ENCODE assay signal across 12 mouse cellular contexts in genomic region chrX:73911588-73911987, GRCm38 (mm10). TPM values are rescaled to one million over a fixed set of nuclear protein-coding genes. Genes with fewer than 3 reads are reported as not detected.
A peak's percentile ranks its signal among the peaks of the same experiment; 100 is the strongest.
DNase-seq lines count a peak whose midpoint lies in the region; ATAC-seq and TF ChIP-seq lines count a peak whose summit lies in the region.
"Had no signal": no experiment of that assay in that cellular context is flagged by ENCODE, and none has a peak within 500 bp of the region (broad histone marks: within the 10 kb centered on the region; RNA-seq: fewer than 3 reads in every experiment).

No protein-coding gene starts in this region.

- WGBS in liver, postnatal 0 days (ENCODE audit: insufficient replicate concordance): 39% methylated on average over 2 of the region's 2 CpGs
- 85% methylated on average over 2 of the region's 2 CpGs for WGBS in midbrain, embryonic 11.5 days

- H3K27me3 ChIP-seq in erythroblast, embryonic 14.5 days (ENCODE audit: control insufficient read depth): no peaks in the 10 kb centered on the region
- H3K27me3 ChIP-seq in MEL (ENCODE audit: control insufficient read depth in 1 of 2, insufficient read depth in 2 of 2, low read length in 2 of 2): no peaks in the 10 kb centered on the region
- H3K27me3 ChIP-seq in liver, postnatal 0 days (ENCODE audit: insufficient read depth, low read length): no peaks in the 10 kb centered on the region
- no peaks in the 10 kb centered on the region for H3K27me3 ChIP-seq in midbrain, embryonic 11.5 days (ENCODE audit: control insufficient read depth, insufficient read depth, low read length)
- H3K27me3 ChIP-seq: neural tube, embryonic 13.5 days had no signal

- TF ChIP-seq RAD21 in MEL (IDR thresholded peaks at IDR 0.05; ENCODE audit: low read depth, low read length): no peak

- TF ChIP-seq EP300 in MEL (IDR thresholded peaks at IDR 0.05; ENCODE audit: low read depth in 1 of 2, low read length in 2 of 2): peak; percentile 66 to 72
- TF ChIP-seq EP300 in liver, postnatal 0 days (IDR thresholded peaks at IDR 0.05; ENCODE audit: low read depth): no peak

- ATAC-seq in erythroblast, adult 5-6 weeks (replicated peaks; ENCODE audit: low FRiP score, poor library complexity, severe bottlenecking): no peak
- ATAC-seq in liver, postnatal 0 days: peak; percentile 16; the same call in 1 of the 2 replicates
- ATAC-seq in midbrain, embryonic 11.5 days (ENCODE audit: low FRiP score): no peak

- peak in 1 of 2 experiments; percentile 21; a peak in 1 of 4 replicates for TF ChIP-seq POLR2A in MEL (IDR thresholded peaks at IDR 0.05; ENCODE audit: control insufficient read depth in 1 of 2, insufficient read depth in 1 of 2, low read depth in 1 of 2, low read length in 2 of 2, poor library complexity in 1 of 2)

- H3K4me1 ChIP-seq in erythroblast, embryonic 14.5 days (ENCODE audit: control insufficient read depth): peaks cover 56% of the 10 kb centered on the region
- H3K4me1 ChIP-seq in MEL (ENCODE audit: control insufficient read depth in 1 of 2, insufficient read depth in 2 of 2, low read length in 2 of 2): peaks cover 15 to 32% of the 10 kb centered on the region in 2 experiments
- peaks cover 5% of the 10 kb centered on the region; the same call in 1 of the 2 replicates for H3K4me1 ChIP-seq in liver, postnatal 0 days (ENCODE audit: insufficient read depth)
- no peaks in the 10 kb centered on the region for H3K4me1 ChIP-seq in midbrain, embryonic 11.5 days (ENCODE audit: control insufficient read depth, insufficient read depth, low read length)

- peak overlapping the region; percentile 90 for H3K27ac ChIP-seq in MEL (ENCODE audit: control insufficient read depth, low read depth, low read length)
- H3K27ac ChIP-seq in liver, postnatal 0 days (ENCODE audit: low read depth): peak overlapping the region; percentile 81
- H3K27ac ChIP-seq in midbrain, embryonic 11.5 days (ENCODE audit: low read depth, low read length): no peak overlapping the region
- H3K27ac ChIP-seq: neural tube, embryonic 13.5 days had no signal

- H3K9ac ChIP-seq in MEL (ENCODE audit: control insufficient read depth, low read depth, low read length, poor library complexity, severe bottlenecking): peak overlapping the region; percentile 73
- no peak overlapping the region for H3K9ac ChIP-seq in liver, postnatal 0 days (replicated peaks)
- H3K9ac ChIP-seq in midbrain, embryonic 11.5 days (ENCODE audit: low read length): no peak overlapping the region
- H3K9ac ChIP-seq: neural tube, embryonic 13.5 days had no signal

- peak; percentile 85 for DNase-seq in MEL (ENCODE audit: low read depth, low spot score)
- DNase-seq in liver, postnatal 0 days: peak; percentile 52
- peak; percentile 80 to 84 for DNase-seq in spleen, postnatal 36 days (ENCODE audit: low spot score in 2 of 2)
- DNase-seq in midbrain, embryonic 11.5 days (ENCODE audit: low spot score, missing footprints): no peak
- DNase-seq in layer of hippocampus, adult 9-11 months: no peak
- DNase-seq in cerebellum, postnatal 4 days (ENCODE audit: low spot score in 2 of 2): no peak

- TF ChIP-seq CTCF in MEL (IDR thresholded peaks at IDR 0.05 in 2 of 3, conservative IDR thresholded peaks at IDR 0.05 in 1 of 3; ENCODE audit: control insufficient read depth in 1 of 3, insufficient read depth in 1 of 3, low read depth in 2 of 3, low read length in 3 of 3, poor library complexity in 1 of 3, severe bottlenecking in 1 of 3): no peak
- no peak for TF ChIP-seq CTCF in liver, postnatal 0 days (IDR thresholded peaks at IDR 0.05; ENCODE audit: low read depth)

- H3K4me2 ChIP-seq in liver, postnatal 0 days (ENCODE audit: low read depth, low read length): peak overlapping the region; percentile 62
- H3K4me2 ChIP-seq in midbrain, embryonic 11.5 days: no peak overlapping the region

- peak overlapping the region; percentile 62 for H3K4me3 ChIP-seq in erythroblast, embryonic 14.5 days (replicated peaks)
- H3K4me3 ChIP-seq in MEL (ENCODE audit: control insufficient read depth in 1 of 2, insufficient read depth in 1 of 2, low read depth in 2 of 2, low read length in 2 of 2): peak overlapping the region; percentile 42 to 63
- H3K4me3 ChIP-seq in liver, postnatal 0 days (ENCODE audit: low read depth, low read length): no peak overlapping the region
- H3K4me3 ChIP-seq in midbrain, embryonic 11.5 days (ENCODE audit: low read depth, low read length): no peak overlapping the region

- peaks cover 2% of the 10 kb centered on the region for H3K79me2 ChIP-seq in MEL (ENCODE audit: control insufficient read depth, insufficient read depth, low read length, poor library complexity)

- no peaks in the 10 kb centered on the region; the same call in 1 of the 2 replicates for H3K36me3 ChIP-seq in erythroblast, embryonic 14.5 days (ENCODE audit: control insufficient read depth)
- H3K36me3 ChIP-seq in MEL (ENCODE audit: control insufficient read depth in 1 of 2, insufficient read depth in 2 of 2, low read length in 2 of 2): peaks cover 0 to 36% of the 10 kb centered on the region in 2 experiments; a peak in 2 of 4 replicates
- no peaks in the 10 kb centered on the region for H3K36me3 ChIP-seq in liver, postnatal 0 days (replicated peaks; ENCODE audit: insufficient read depth, low read length)
- H3K36me3 ChIP-seq in midbrain, embryonic 11.5 days (ENCODE audit: control insufficient read depth, insufficient read depth, low read length): no peaks in the 10 kb centered on the region
- H3K36me3 ChIP-seq: neural tube, embryonic 13.5 days had no signal

- no peaks in the 10 kb centered on the region for H3K9me3 ChIP-seq in erythroblast, embryonic 14.5 days (ENCODE audit: control insufficient read depth, low read length)
- no peaks in the 10 kb centered on the region for H3K9me3 ChIP-seq in MEL (replicated peaks; ENCODE audit: insufficient read depth, low read length)
- no peaks in the 10 kb centered on the region for H3K9me3 ChIP-seq in liver, postnatal 0 days (ENCODE audit: low read length)
- no peaks in the 10 kb centered on the region for H3K9me3 ChIP-seq in midbrain, embryonic 11.5 days (ENCODE audit: control insufficient read depth, low read length)
- H3K9me3 ChIP-seq: neural tube, embryonic 13.5 days had no signal

TF ChIP-seq in MEL, 35 proteins besides CTCF, POLR2A, EP300 and RAD21 (continues in another document):
- TF ChIP-seq MYB (IDR thresholded peaks at IDR 0.05; ENCODE audit: low read depth, low read length) (no peak), HCFC1 (IDR thresholded peaks at IDR 0.05; ENCODE audit: low read depth, low read length) (0 out of 2 replicates have a peak, but pooled peaks have one; percentile 39)

RNA-seq across cellular contexts. Expression of gene Arhgap4, which starts 10.1 kb away (rescaled TPM):
- polyA plus RNA-seq in erythroblast, embryonic 14.5 days (2012): 0.27 and 0.38 TPM in 2 replicates
- 15.5 and 16.3 TPM in 2 replicates for total RNA-seq in erythroblast, adult 5-6 weeks (2015; ENCODE audit: low replicate concordance)
- total RNA-seq in erythroblast, adult 5-6 weeks (2017; ENCODE audit: low replicate concordance): 18.4 and 23.4 TPM in 2 replicates
- 9.6 and 10.3 TPM in 2 replicates for total RNA-seq in MEL (2012; rRNA removed)
- 10 to 100 TPM in 1 of 2 experiments, not detected in 1; 24.5 TPM for polyA plus RNA-seq in MEL (2012; ENCODE audit: insufficient read depth in 1 of 2, insufficient read length in 2 of 2, low read depth in 1 of 2, low replicate concordance in 2 of 2, missing spikeins in 1 of 2)
- polyA plus RNA-seq in liver, postnatal 0 days (2015; fragmentation: Nextera tagmentation; extraction: Ambion mirVana): 5.1 and 5.2 TPM in 2 replicates
- 1.7 and 2.1 TPM in 2 replicates for polyA plus RNA-seq in midbrain, embryonic 11.5 days (2014; fragmentation: Nextera tagmentation; extraction: Ambion mirVana)

RNA-seq across cellular contexts. Expression of gene Naa10, which starts 10.2 kb away (rescaled TPM):
- polyA plus RNA-seq in erythroblast, embryonic 14.5 days (2012): 17.2 and 21.3 TPM in 2 replicates
- total RNA-seq in erythroblast, adult 5-6 weeks (2015; ENCODE audit: low replicate concordance): 10.6 and 26.8 TPM in 2 replicates
- total RNA-seq in erythroblast, adult 5-6 weeks (2017; ENCODE audit: low replicate concordance): 18.1 TPM in 2 replicates
- 155 and 174 TPM in 2 replicates for total RNA-seq in MEL (2012; rRNA removed)
- 100 to 1,000 TPM; 253 to 417 TPM for polyA plus RNA-seq in MEL (2012; ENCODE audit: insufficient read depth in 1 of 2, insufficient read length in 2 of 2, low read depth in 1 of 2, low replicate concordance in 2 of 2, missing spikeins in 1 of 2)
- polyA plus RNA-seq in liver, postnatal 0 days (2015; fragmentation: Nextera tagmentation; extraction: Ambion mirVana): 48.9 and 51.8 TPM in 2 replicates
- 117 and 121 TPM in 2 replicates for polyA plus RNA-seq in midbrain, embryonic 11.5 days (2014; fragmentation: Nextera tagmentation; extraction: Ambion mirVana)

RNA-seq across cellular contexts. Expression of gene L1cam, which starts 15.7 kb away (rescaled TPM):
- 0.05 and 0.09 TPM in 2 replicates for polyA plus RNA-seq in erythroblast, embryonic 14.5 days (2012)
- 5.2 TPM in 2 replicates for total RNA-seq in erythroblast, adult 5-6 weeks (2015; ENCODE audit: low replicate concordance)
- total RNA-seq in erythroblast, adult 5-6 weeks (2017; ENCODE audit: low replicate concordance): 5.3 and 6.2 TPM in 2 replicates
- 0.52 and 0.73 TPM in 2 replicates for total RNA-seq in MEL (2012; rRNA removed)
- polyA plus RNA-seq in MEL (2012; ENCODE audit: insufficient read depth in 1 of 2, insufficient read length in 2 of 2, low read depth in 1 of 2, low replicate concordance in 2 of 2, missing spikeins in 1 of 2): under 1 TPM in 1 of 2 experiments, not detected in 1; 0.96 TPM
- polyA plus RNA-seq in liver, postnatal 0 days (2015; fragmentation: Nextera tagmentation; extraction: Ambion mirVana): 0.06 and 0.12 TPM in 2 replicates
- polyA plus RNA-seq in midbrain, embryonic 11.5 days (2014; fragmentation: Nextera tagmentation; extraction: Ambion mirVana): 18.3 and 21.3 TPM in 2 replicates

RNA-seq across cellular contexts. Expression of gene Renbp, which starts 19.1 kb away (rescaled TPM):
- polyA plus RNA-seq in erythroblast, embryonic 14.5 days (2012): 0.91 and 3.1 TPM in 2 replicates
- 7.7 TPM in 1 of 2 replicates, not detected in the other for total RNA-seq in erythroblast, adult 5-6 weeks (2015; ENCODE audit: low replicate concordance)
- 5.4 and 12.4 TPM in 2 replicates for total RNA-seq in erythroblast, adult 5-6 weeks (2017; ENCODE audit: low replicate concordance)
- 18.8 and 22.7 TPM in 2 replicates for total RNA-seq in MEL (2012; rRNA removed)
- 10 to 100 TPM in 1 of 2 experiments, not detected in 1; 38.0 TPM for polyA plus RNA-seq in MEL (2012; ENCODE audit: insufficient read depth in 1 of 2, insufficient read length in 2 of 2, low read depth in 1 of 2, low replicate concordance in 2 of 2, missing spikeins in 1 of 2)
- polyA plus RNA-seq in liver, postnatal 0 days (2015; fragmentation: Nextera tagmentation; extraction: Ambion mirVana): 22.3 and 22.6 TPM in 2 replicates
- polyA plus RNA-seq in midbrain, embryonic 11.5 days (2014; fragmentation: Nextera tagmentation; extraction: Ambion mirVana): 14.4 and 17.6 TPM in 2 replicates

RNA-seq across cellular contexts. Expression of gene Avpr2, which starts 19.7 kb away (rescaled TPM):
- not detected in 2 replicates for polyA plus RNA-seq in erythroblast, embryonic 14.5 days (2012)
- total RNA-seq in erythroblast, adult 5-6 weeks (2015; ENCODE audit: low replicate concordance): not detected in 2 replicates
- not detected in 2 replicates for total RNA-seq in erythroblast, adult 5-6 weeks (2017; ENCODE audit: low replicate concordance)
- total RNA-seq in MEL (2012; rRNA removed): 0.10 and 0.35 TPM in 2 replicates
- under 1 TPM in 1 of 2 experiments, not detected in 1; 0.49 TPM for polyA plus RNA-seq in MEL (2012; ENCODE audit: insufficient read depth in 1 of 2, insufficient read length in 2 of 2, low read depth in 1 of 2, low replicate concordance in 2 of 2, missing spikeins in 1 of 2)
- polyA plus RNA-seq in liver, postnatal 0 days (2015; fragmentation: Nextera tagmentation; extraction: Ambion mirVana): 0.08 and 0.09 TPM in 2 replicates
- not detected in 2 replicates for polyA plus RNA-seq in midbrain, embryonic 11.5 days (2014; fragmentation: Nextera tagmentation; extraction: Ambion mirVana)
- total RNA-seq: adrenal gland, adult 18-20 months; gastrocnemius, adult 18-20 months had no signal
- polyA plus RNA-seq: cortical plate, adult 2 months had no signal

Comparison
In these comparisons a context has a peak if more than half of its experiments do, and no peak if none do; other contexts are left out.
1. H3K4me3 ChIP-seq: peak in erythroblast, embryonic 14.5 days (single experiment) and MEL (2 of 2); none in liver, postnatal 0 days (single experiment) and midbrain, embryonic 11.5 days (single experiment).
2. DNase-seq: peak in MEL (single experiment), liver, postnatal 0 days (single experiment) and spleen, postnatal 36 days (2 of 2); none in midbrain, embryonic 11.5 days (single experiment), layer of hippocampus, adult 9-11 months (single experiment) and cerebellum, postnatal 4 days (0 of 2).